Mouse (Mus musculus) spleen, adult 2 months (tissue): ENCODE results near the gene Gm20777. TPM values are rescaled to one million over a fixed set of nuclear protein-coding genes. Genes with fewer than 3 reads are reported as not detected.
"Not testable (repeated sequence)": the region's sequence is repeated elsewhere in the genome, so short reads cannot be mapped to it uniquely, and the experiment has no call there.

Experiments
- DNase-seq, 2 experiments: peaks; one replicate each; pipeline versions ENCODE4 v3.0.0 to v3.0.0-alpha.2; 2012 to 2021; ENCODE audit warnings: low spot score in 2 of 2, low read depth in 1 of 2
- H3K27ac ChIP-seq: fragments of 200-500 bp; 2 replicates; pipeline ENCODE4 v1.5.1; 2012; ENCODE audit warnings: low read length, inconsistent platforms; ENCODE audit not compliant: insufficient read depth
- H3K27me3 ChIP-seq: fragments of 200-500 bp; 2 replicates; pipeline ENCODE4 v1.6.1; 2012; ENCODE audit warnings: mild to moderate bottlenecking, moderate library complexity, low read length, inconsistent platforms; ENCODE audit not compliant: control insufficient read depth, insufficient read depth
- H3K36me3 ChIP-seq: fragments of 200-500 bp; 2 replicates; pipeline ENCODE4 v1.6.1; 2012; ENCODE audit warnings: mild to moderate bottlenecking, low read length, inconsistent platforms; ENCODE audit not compliant: control insufficient read depth, insufficient read depth
- H3K4me1 ChIP-seq: fragments of 200-500 bp; 2 replicates; pipeline ENCODE4 v1.6.1; 2011; ENCODE audit warnings: inconsistent platforms; ENCODE audit not compliant: control insufficient read depth, insufficient read depth, insufficient read length
- H3K4me3 ChIP-seq: fragments of 200-500 bp; 2 replicates; pipeline ENCODE4 v1.5.1; 2011; ENCODE audit warnings: mild to moderate bottlenecking, inconsistent platforms; ENCODE audit not compliant: insufficient read depth, insufficient read length; ENCODE audit errors: extremely low read depth
- WGBS: fragments of 180-500 bp; shearing (Covaris S2); methylation state at CpG from one replicate; pipeline ENCODE4 v1.1.7; 2018; 5-methylcytosine and 5-hydroxymethylcytosine counted together
- polyA plus RNA-seq: library from polyadenylated mRNA; depleted of rRNA; stranded (reverse); fragments of >200 nt; gene quantifications from 2 replicates; pipeline ENCODE4 v1.2.3, GENCODE M21; 2012; rRNA removed

Gene Gm20777
- polyA plus RNA-seq, result not detected in 2 replicates

DNA sequence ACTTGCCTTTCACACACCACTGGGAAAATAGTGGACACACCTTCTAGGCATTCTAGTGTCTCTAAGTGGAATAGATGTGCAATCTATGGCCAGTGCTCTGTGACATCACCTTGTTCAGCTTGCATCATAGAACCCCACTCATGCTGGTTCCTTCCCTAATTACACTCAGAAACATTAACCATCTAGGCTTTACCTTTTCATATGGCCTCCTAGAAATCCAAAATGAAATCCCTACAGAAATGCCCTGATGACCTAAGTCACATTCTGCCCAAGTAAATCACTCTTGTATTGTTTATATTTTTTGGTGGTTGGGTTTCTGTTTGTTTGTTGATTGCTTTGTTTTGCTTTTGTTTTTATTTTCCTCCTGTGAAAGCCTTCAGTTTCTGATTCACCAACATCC, at the start of gene Gm20777:
TSS of gene Gm20777 (minus strand) at position 101 of the 400 bp plus-strand sequence.
- not testable (repeated sequence) for DNase-seq, H3K27ac ChIP-seq, H3K4me3 ChIP-seq, H3K27me3 ChIP-seq, H3K36me3 ChIP-seq, H3K4me1 ChIP-seq

DNA sequence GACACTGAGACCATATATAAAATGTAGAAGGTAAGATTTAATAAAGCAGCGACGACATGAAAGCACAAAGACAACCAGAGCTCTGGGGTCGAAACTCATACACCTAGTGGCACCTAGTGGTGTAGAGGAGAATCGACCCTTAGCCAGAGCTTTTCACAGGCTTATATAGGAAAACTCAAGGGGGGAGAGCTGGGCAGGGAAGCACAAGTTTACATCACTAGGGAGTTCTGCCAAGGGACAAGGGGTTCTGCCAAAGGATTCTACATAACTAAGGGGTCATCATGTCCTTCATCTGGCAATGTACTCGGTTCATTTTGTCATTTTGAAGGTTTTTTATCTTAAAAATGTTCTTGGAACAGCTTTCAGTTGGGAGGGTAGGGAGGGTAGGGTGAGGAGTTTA, 42.7 kb downstream of the Gm20777 start:
- peak in 1 of 2 experiments; percentile 2 for DNase-seq
- 80% methylated on average over 1 of the region's 5 CpGs for WGBS

DNA sequence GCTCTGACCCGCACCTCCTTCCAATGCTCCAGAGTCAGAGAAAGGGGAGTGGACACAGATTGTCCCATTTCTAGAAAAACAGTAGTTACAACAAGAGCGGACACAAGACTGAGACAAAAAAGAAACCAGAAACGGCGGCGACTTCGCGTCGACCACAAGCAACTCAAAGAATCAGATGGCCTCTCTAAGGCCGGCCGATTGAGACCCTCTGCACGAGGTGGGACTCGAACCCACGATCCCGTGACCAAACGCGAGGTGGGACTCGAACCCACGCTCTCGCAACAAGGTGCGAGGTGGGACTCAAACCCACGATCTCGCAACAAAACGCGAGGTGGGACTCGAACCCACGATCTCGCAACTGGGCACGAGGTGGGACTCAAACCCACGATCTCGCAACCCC, 43.5 kb downstream of the Gm20777 start:
- DNase-seq, H3K27ac ChIP-seq, H3K4me3 ChIP-seq, H3K27me3 ChIP-seq, H3K36me3 ChIP-seq, H3K4me1 ChIP-seq: not testable (repeated sequence)
- 94% methylated on average over 30 of the region's 30 CpGs for WGBS

More for the DNA sequence above, 42.7 kb downstream of the Gm20777 start:
- H3K27ac ChIP-seq, H3K36me3 ChIP-seq, H3K27me3 ChIP-seq, H3K4me1 ChIP-seq, H3K4me3 ChIP-seq: not testable (repeated sequence)

DNA sequence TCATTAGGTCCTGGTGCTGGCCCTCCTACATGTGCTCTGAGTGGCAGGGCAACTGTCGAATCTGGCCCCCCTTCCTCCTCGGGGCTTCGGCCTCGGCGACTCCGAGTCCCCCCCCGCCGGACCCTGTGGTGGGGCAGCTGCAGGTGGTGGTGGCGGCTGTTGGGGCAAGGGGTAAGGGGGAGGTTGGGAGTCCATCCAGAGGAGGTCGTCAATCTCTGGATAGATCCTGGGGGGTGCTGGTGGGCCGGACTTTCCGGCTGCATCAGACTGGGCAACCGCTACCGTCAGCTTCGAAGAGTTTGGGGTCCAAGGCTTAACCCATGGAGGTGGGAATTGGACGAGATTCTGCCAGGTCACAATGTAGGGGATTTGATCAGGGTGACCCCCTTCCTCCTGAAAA, 44.0 kb downstream of the Gm20777 start:
- 90% methylated on average over 16 of the region's 16 CpGs for WGBS
- peak in 1 of 2 experiments; percentile 2 for DNase-seq
- H3K27me3 ChIP-seq, H3K27ac ChIP-seq, H3K4me3 ChIP-seq, H3K4me1 ChIP-seq, H3K36me3 ChIP-seq: not testable (repeated sequence)

DNA sequence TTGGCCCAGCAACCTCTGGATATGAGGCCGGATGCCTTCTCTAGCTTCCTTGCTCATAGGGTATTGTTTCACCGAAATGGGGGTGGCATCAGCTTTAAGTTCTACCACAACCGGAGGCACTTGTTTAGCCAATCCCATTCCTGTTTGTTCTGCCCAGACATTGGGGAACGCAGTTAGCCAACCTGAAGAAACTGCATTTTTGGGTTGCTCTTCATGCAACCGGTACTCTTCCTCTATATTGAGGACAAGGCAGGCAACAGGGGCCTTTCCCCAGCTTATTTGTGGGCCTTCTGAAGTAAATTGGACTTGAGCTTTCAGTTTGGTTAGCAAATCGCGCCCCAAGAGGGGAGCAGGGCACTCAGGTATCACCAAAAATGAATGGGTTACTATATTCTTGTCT, 45.6 kb downstream of the Gm20777 start:
- H3K27me3 ChIP-seq, H3K4me3 ChIP-seq, H3K4me1 ChIP-seq, H3K36me3 ChIP-seq, H3K27ac ChIP-seq: not testable (repeated sequence)
- DNase-seq, result peak in 1 of 2 experiments; percentile 2
- WGBS, result 99% methylated on average over 7 of the region's 7 CpGs

Other genes with a start within 250 kb of the Gm20777 start
- not detected in 2 replicates for gene Gm20737, start 216.4 kb downstream of the Gm20777 start, polyA plus RNA-seq
- gene Gm21775, start 199.0 kb downstream of the Gm20777 start, polyA plus RNA-seq, result not detected in 2 replicates
- not detected in 2 replicates for gene Gm21900, start 136.1 kb downstream of the Gm20777 start, polyA plus RNA-seq